Mouse (Mus musculus): ENCODE measurements around the gene Picalm.

- TF ChIP-seq CTCF (IDR thresholded peaks at IDR 0.05; ENCODE audit: low read depth, low read length) = no peak
- TF ChIP-seq EP300 (IDR thresholded peaks at IDR 0.05; ENCODE audit: insufficient read depth, low read depth, low read length) = no peak
Measured at GRCm38 (mm10) chr7:90095097-90095496, 34.9 kb upstream of the Picalm start.

Data from ES-Bruce4 (cell line).